Mouse (Mus musculus): ENCODE results near the gene Megf8. TPM values are rescaled to one million over a fixed set of nuclear protein-coding genes. Genes with fewer than 3 reads are reported as not detected.

Gene Megf8
- polyA plus RNA-seq, 1 experiment from 2014 or later = 5.6 TPM

DNA sequence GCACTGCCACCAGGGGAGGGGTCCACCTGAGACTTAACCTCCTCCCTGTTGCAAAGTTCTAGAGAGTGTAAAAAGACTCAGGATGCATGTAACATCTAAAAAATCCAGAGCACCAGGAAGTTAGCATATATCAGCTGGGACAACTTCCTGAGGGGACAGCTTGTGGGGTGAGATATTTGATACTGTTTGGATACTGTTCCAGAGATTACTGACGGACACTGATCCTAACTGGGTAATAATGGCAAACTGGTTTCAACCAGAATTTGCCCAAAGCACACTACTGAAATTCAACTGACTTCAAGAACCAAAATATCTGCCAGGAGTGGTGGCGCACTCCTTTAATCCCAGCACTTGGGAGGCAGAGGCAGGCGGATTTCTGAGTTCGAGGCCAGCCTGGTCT, 22.5 kb upstream of the Megf8 start:
- Histone ChIP-seq H3K4me2 (replicated peaks; ENCODE audit: low read depth, low read length) (no peak overlapping the region), H3K36me3 (ENCODE audit: insufficient read depth, low read length) (peaks cover 31% of the 10 kb centered on the region; the same call in 1 of the 2 replicates), H3K9ac (replicated peaks; ENCODE audit: low read depth) (no peak overlapping the region), H3K27ac (ENCODE audit: low read length) (no peak overlapping the region), H3K27me3 (replicated peaks; ENCODE audit: insufficient read depth, low read length) (no peaks in the 10 kb centered on the region), H3K9me3 (ENCODE audit: low read length) (no peaks in the 10 kb centered on the region), H3K4me1 (ENCODE audit: insufficient read depth, low read depth, low read length) (0 out of 2 replicates have a peak, but pooled peaks cover 3% of the 10 kb centered on the region), H3K4me3 (ENCODE audit: low read depth, low read length) (no peak overlapping the region)
- 89% methylated on average over 4 of the region's 4 CpGs for WGBS
- TF ChIP-seq EP300 (IDR thresholded peaks at IDR 0.05) = no peak
- TF ChIP-seq CTCF (IDR thresholded peaks at IDR 0.05) = no peak
- no peak for DNase-seq (ENCODE audit: low spot score)
- ATAC-seq = no peak

DNA sequence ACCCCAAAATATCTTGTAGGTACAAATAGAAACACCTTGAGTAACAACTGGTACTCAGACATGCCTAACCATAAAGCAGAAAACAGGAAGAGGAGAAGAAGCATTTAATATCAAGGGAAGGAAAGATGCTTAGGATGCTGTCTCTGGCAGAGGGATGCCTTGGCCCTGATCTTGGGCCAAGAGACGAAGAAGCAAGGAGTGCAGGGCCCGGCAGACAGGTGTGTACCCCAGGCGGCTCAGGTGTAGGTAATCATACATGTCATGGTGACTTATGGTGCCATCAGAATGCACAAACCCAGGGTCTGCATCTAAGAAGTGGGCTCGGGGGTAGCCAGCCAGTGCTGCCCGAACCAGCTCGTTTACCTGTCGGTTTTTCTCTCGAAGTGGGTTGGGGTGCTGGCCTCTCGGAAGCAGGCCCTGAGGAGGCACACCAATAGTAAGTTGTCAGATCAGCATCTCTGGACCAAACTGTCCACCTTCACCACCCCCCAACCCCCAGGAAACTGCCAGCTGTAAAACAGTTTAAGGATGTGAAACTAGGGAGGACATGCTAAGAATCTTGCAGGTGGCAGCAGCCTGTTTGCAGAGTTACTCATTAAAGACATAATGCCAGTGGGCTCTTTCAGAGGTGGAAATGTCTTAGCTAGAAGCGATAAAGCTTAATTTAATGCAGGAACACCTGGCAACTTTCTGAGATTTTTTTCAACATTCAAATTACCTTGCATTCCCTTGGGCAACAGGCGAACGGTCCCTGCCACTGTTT, 21.8 kb upstream of the Megf8 start:
- Histone ChIP-seq H3K9ac (replicated peaks; ENCODE audit: low read depth) (no peak overlapping the region), H3K4me1 (ENCODE audit: insufficient read depth, low read depth, low read length) (0 out of 2 replicates have a peak, but pooled peaks cover 3% of the 10 kb centered on the region), H3K36me3 (ENCODE audit: insufficient read depth, low read length) (peaks cover 25% of the 10 kb centered on the region; the same call in 1 of the 2 replicates), H3K4me2 (replicated peaks; ENCODE audit: low read depth, low read length) (no peak overlapping the region), H3K9me3 (ENCODE audit: low read length) (no peaks in the 10 kb centered on the region), H3K4me3 (ENCODE audit: low read depth, low read length) (no peak overlapping the region), H3K27me3 (replicated peaks; ENCODE audit: insufficient read depth, low read length) (no peaks in the 10 kb centered on the region), H3K27ac (ENCODE audit: low read length) (no peak overlapping the region)
- 87% methylated on average over 12 of the region's 12 CpGs for WGBS
- ATAC-seq (no peak), DNase-seq (ENCODE audit: low spot score) (no peak)
- TF ChIP-seq CTCF (IDR thresholded peaks at IDR 0.05) (no peak), EP300 (IDR thresholded peaks at IDR 0.05) (no peak)

DNA sequence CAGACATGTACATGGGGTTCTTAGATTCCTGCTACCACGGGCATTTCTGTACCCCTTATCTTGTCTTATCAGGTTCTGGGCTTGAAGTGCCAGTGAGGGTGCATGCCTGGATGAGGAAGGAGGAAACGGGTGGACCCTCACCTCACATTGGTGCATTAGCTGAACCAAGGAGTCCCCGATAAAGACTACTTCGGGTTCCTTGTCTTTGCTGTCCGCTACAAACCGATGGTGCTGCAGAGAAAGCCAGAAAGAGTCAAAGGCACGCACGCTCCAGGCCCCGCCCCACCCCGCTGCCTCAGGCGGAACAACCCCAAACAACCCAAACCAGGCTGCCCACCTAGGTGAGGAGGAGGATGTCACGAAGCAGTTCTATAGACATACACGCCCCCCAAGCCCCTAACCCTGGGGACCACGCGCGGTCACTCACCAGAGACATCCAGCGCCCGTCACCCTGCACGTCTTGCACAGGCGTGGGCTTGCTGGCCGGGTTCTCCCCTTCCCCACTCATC, 20.0 kb upstream of the Megf8 start:
- Histone ChIP-seq H3K36me3 (ENCODE audit: insufficient read depth, low read length) (peaks cover 10% of the 10 kb centered on the region; the same call in 1 of the 2 replicates), H3K9ac (replicated peaks; ENCODE audit: low read depth) (peak overlapping the region; percentile 55), H3K4me3 (ENCODE audit: low read depth, low read length) (peak overlapping the region; percentile 64), H3K27me3 (replicated peaks; ENCODE audit: insufficient read depth, low read length) (no peaks in the 10 kb centered on the region), H3K4me2 (replicated peaks; ENCODE audit: low read depth, low read length) (peak overlapping the region; percentile 97), H3K27ac (ENCODE audit: low read length) (peak overlapping the region; percentile 84), H3K9me3 (ENCODE audit: low read length) (no peaks in the 10 kb centered on the region), H3K4me1 (ENCODE audit: insufficient read depth, low read depth, low read length) (0 out of 2 replicates have a peak, but pooled peaks cover 3% of the 10 kb centered on the region)
- under 1% methylated on average over 21 of the region's 21 CpGs for WGBS
- DNase-seq (ENCODE audit: low spot score) (peak; percentile 34), ATAC-seq (peak; percentile 18)
- TF ChIP-seq EP300 (IDR thresholded peaks at IDR 0.05) (no peak), CTCF (IDR thresholded peaks at IDR 0.05) (no peak)

DNA sequence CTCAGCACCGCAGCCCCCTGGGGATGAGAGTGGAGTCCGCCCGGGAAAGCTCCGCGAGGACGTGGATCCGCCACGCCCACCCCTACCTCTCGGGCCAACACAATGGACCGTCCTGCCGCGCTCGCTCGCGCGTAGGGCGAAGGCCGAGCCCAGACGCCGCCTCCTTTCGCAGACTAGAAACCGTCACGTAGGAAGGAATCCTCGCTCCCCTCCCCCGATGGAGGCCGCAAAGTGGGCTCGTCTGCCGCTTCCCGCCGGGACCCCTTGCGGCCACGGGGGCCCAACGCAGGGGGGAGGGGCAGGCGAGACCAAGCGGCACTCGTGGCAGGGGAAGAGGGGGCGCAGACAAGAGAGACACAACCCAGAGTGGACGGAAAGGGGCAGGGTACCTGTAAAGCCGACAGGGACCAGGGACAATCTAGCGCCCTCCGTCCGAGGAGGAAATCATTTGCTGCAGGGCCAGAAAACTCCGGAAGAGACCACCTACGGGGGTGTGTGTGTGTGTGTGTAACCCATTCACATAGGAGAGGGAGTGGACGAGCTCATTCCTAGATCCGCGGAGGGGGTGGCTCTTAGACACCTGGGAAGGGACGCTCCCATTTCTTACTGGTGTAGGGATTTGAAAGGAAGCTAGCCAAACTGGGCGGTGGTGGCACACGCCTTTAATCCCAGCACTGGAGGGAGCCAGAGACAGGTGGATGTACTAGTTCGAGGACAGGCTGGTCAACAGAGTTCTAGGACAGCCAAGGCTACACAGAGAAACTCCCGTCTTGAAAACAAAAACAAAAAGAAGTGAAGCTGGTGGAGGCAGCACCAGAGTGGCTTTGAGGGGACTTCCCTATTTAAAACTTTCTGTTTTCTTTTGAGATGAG, 19.3 kb upstream of the Megf8 start, which contains the start of gene Pafah1b3:
Gene Pafah1b3, minus strand, starts transcription at position 533 of the 872 bp plus-strand sequence.
- no peak for TF ChIP-seq EP300 (IDR thresholded peaks at IDR 0.05)
- peak; percentile 64 for TF ChIP-seq CTCF (IDR thresholded peaks at IDR 0.05)
- Histone ChIP-seq H3K27ac (ENCODE audit: low read length) (peak within 1 kb of the TSS; percentile 84), H3K27me3 (replicated peaks; ENCODE audit: insufficient read depth, low read length) (no peaks in the 10 kb centered on the region), H3K4me2 (replicated peaks; ENCODE audit: low read depth, low read length) (peak within 1 kb of the TSS; percentile 97), H3K9ac (replicated peaks; ENCODE audit: low read depth) (peak within 1 kb of the TSS; percentile 55), H3K9me3 (ENCODE audit: low read length) (no peaks in the 10 kb centered on the region), H3K4me1 (ENCODE audit: insufficient read depth, low read depth, low read length) (0 out of 2 replicates have a peak, but pooled peaks cover 3% of the 10 kb centered on the region), H3K36me3 (ENCODE audit: insufficient read depth, low read length) (peaks cover 7% of the 10 kb centered on the region; the same call in 1 of the 2 replicates), H3K4me3 (ENCODE audit: low read depth, low read length) (peak within 1 kb of the TSS; percentile 64)
- DNase-seq (ENCODE audit: low spot score) = peak; percentile 95
- WGBS = 2% methylated on average over 51 of the region's 52 CpGs
- ATAC-seq = peak; percentile 92

DNA sequence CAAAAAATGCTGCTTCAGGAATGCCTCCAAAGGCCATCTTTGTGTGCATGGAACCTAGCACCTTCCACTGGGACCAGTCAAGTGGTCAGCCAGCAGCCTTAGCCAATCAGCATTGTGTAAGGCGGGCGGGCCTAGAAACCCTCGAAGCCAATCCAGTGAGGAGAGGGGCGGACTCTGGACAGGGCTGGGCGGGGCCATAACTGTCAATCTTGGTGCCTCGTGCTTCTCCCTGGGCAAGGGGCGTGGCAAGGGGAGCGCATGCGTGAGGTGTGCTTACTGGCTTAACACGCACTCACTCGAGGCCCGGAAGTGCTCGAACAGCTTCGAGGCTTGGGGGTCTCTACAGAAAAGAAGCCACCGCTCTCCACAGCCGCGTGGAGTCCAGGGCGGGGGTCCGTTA, 15.9 kb upstream of the Megf8 start, which contains the start of gene Prr19:
Gene Prr19, plus strand, starts transcription at position 349 of the 400 bp plus-strand sequence.
- Histone ChIP-seq H3K36me3 (ENCODE audit: insufficient read depth, low read length) (no peaks in the 10 kb centered on the region), H3K4me2 (replicated peaks; ENCODE audit: low read depth, low read length) (no peak within 1 kb of the TSS), H3K4me1 (ENCODE audit: insufficient read depth, low read depth, low read length) (0 out of 2 replicates have a peak, but pooled peaks cover 3% of the 10 kb centered on the region), H3K9me3 (ENCODE audit: low read length) (no peaks in the 10 kb centered on the region), H3K9ac (replicated peaks; ENCODE audit: low read depth) (no peak within 1 kb of the TSS), H3K27me3 (replicated peaks; ENCODE audit: insufficient read depth, low read length) (peaks cover 1% of the 10 kb centered on the region; the same call in 1 of the 2 replicates), H3K27ac (ENCODE audit: low read length) (no peak within 1 kb of the TSS), H3K4me3 (ENCODE audit: low read depth, low read length) (no peak within 1 kb of the TSS)
- no peak for ATAC-seq
- DNase-seq (ENCODE audit: low spot score) = peak; percentile 40
- TF ChIP-seq EP300 (IDR thresholded peaks at IDR 0.05) (no peak), CTCF (IDR thresholded peaks at IDR 0.05) (no peak)
- 55% methylated on average over 19 of the region's 19 CpGs for WGBS

Measured in lung, postnatal 0 days (tissue).